Mouse (Mus musculus) lung, embryonic 15.5 days (tissue): ENCODE measurements around the gene 3830406C13Rik. TPM values are rescaled to one million over a fixed set of nuclear protein-coding genes. Genes with fewer than 3 reads are reported as not detected.

Experiments
- polyA plus RNA-seq: library from polyadenylated mRNA; unstranded; fragments of >200 nt; fragmentation: Nextera tagmentation; extraction: Ambion mirVana; gene quantifications from 2 replicates; pipeline ENCODE4 v1.2.1, GENCODE M21; 2015

3830406C13Rik gene
- polyA plus RNA-seq, 1 experiment from 2014 or later = 45.9 TPM

Other genes starting within 250 kb of the 3830406C13Rik start
- 0.09 TPM in 1 of 2 replicates, not detected in the other for gene Gm49355, start 197 bp upstream of the 3830406C13Rik start, polyA plus RNA-seq
- 0.21 TPM in 1 of 2 replicates, not detected in the other for gene Fezf2, start 64.0 kb downstream of the 3830406C13Rik start, polyA plus RNA-seq